ENCODE assay signal across 25 mouse cellular contexts in genomic region chr12:93748300-93748847, GRCm38 (mm10).
DNase-seq lines count a peak whose midpoint lies in the region; ATAC-seq and TF ChIP-seq lines count a peak whose summit lies in the region.
"Had no signal": no experiment of that assay in that cellular context is flagged by ENCODE, and none has a peak within 500 bp of the region (broad histone marks: within the 10 kb centered on the region; RNA-seq: fewer than 3 reads in every experiment).

No protein-coding gene starts in this region.

- WGBS in midbrain, embryonic 11.5 days, result 86% methylated on average over 4 of the region's 4 CpGs
- 91% methylated on average over 4 of the region's 4 CpGs for WGBS in midbrain, embryonic 13.5 days
- WGBS in neural tube, embryonic 15.5 days, result 54% methylated on average over 4 of the region's 4 CpGs

- H3K36me3 ChIP-seq in midbrain, embryonic 11.5 days (ENCODE audit: control insufficient read depth, insufficient read depth, low read length), result no peaks in the 10 kb centered on the region
- no peaks in the 10 kb centered on the region for H3K36me3 ChIP-seq in midbrain, embryonic 13.5 days
- no peaks in the 10 kb centered on the region for H3K36me3 ChIP-seq in G1E (replicated peaks)
- no peaks in the 10 kb centered on the region for H3K36me3 ChIP-seq in neural tube, embryonic 15.5 days
- H3K36me3 ChIP-seq: embryonic facial prominence, embryonic 13.5 days; embryonic facial prominence, embryonic 15.5 days; forebrain, embryonic 10.5 days; forebrain, embryonic 12.5 days had no signal

- no peak for ATAC-seq in midbrain, embryonic 11.5 days (ENCODE audit: low FRiP score)
- no peak for ATAC-seq in midbrain, embryonic 13.5 days
- ATAC-seq in G1E (ENCODE audit: extremely low read depth, insufficient number of reproducible peaks, low FRiP score, poor library complexity, severe bottlenecking), result peak; percentile 4; the same call in 1 of the 2 replicates
- peak; percentile 68; the same call in 1 of the 2 replicates for ATAC-seq in neural tube, embryonic 15.5 days (ENCODE audit: low FRiP score)
- ATAC-seq: CD4-positive, CD25-positive, alpha-beta regulatory T cell, adult 4 months; forebrain, embryonic 14.5 days; forebrain, embryonic 16.5 days had no signal

- H3K27me3 ChIP-seq in midbrain, embryonic 11.5 days (ENCODE audit: control insufficient read depth, insufficient read depth, low read length), result no peaks in the 10 kb centered on the region
- H3K27me3 ChIP-seq in midbrain, embryonic 13.5 days, result no peaks in the 10 kb centered on the region
- H3K27me3 ChIP-seq in G1E (ENCODE audit: insufficient read depth, low read length), result no peaks in the 10 kb centered on the region
- H3K27me3 ChIP-seq in neural tube, embryonic 15.5 days (replicated peaks), result no peaks in the 10 kb centered on the region
- H3K27me3 ChIP-seq: CH12.LX; embryonic facial prominence, embryonic 13.5 days; embryonic facial prominence, embryonic 15.5 days; forebrain, embryonic 12.5 days had no signal

- H3K27ac ChIP-seq in midbrain, embryonic 11.5 days (ENCODE audit: low read depth, low read length), result no peak overlapping the region
- no peak overlapping the region for H3K27ac ChIP-seq in midbrain, embryonic 13.5 days
- H3K27ac ChIP-seq in neural tube, embryonic 15.5 days (replicated peaks), result no peak overlapping the region
- H3K27ac ChIP-seq: embryonic facial prominence, embryonic 13.5 days; embryonic facial prominence, embryonic 15.5 days; forebrain, embryonic 10.5 days; forebrain, embryonic 12.5 days had no signal

- no peaks in the 10 kb centered on the region for H3K9me3 ChIP-seq in midbrain, embryonic 11.5 days (ENCODE audit: control insufficient read depth, low read length)
- H3K9me3 ChIP-seq in midbrain, embryonic 13.5 days, result no peaks in the 10 kb centered on the region
- H3K9me3 ChIP-seq in G1E (replicated peaks), result peaks cover 4% of the 10 kb centered on the region; the same call in 1 of the 2 replicates
- no peaks in the 10 kb centered on the region for H3K9me3 ChIP-seq in neural tube, embryonic 15.5 days (replicated peaks)
- H3K9me3 ChIP-seq: embryonic facial prominence, embryonic 13.5 days; embryonic facial prominence, embryonic 15.5 days; forebrain, embryonic 10.5 days; forebrain, embryonic 12.5 days had no signal

- peak; percentile 12 for DNase-seq in midbrain, embryonic 11.5 days (ENCODE audit: low spot score, missing footprints)
- no peak for DNase-seq in G1E (ENCODE audit: low spot score)
- DNase-seq in testis, postnatal 10 days (ENCODE audit: low spot score), result no peak
- DNase-seq: adrenal gland, adult 2 months; adrenal gland, postnatal 10 days; adrenal gland, postnatal 25 days; B cell, adult 2 months; cerebellum, adult 11 months; cerebellum, adult 18-20 months; cerebellum, adult 8-10 months; cerebellum, adult 9-11 months; cerebellum, postnatal 14 days; cerebellum, postnatal 36 days; embryo, embryonic 11 days had no signal

- no peaks in the 10 kb centered on the region for H3K4me1 ChIP-seq in midbrain, embryonic 11.5 days (ENCODE audit: control insufficient read depth, insufficient read depth, low read length)
- no peaks in the 10 kb centered on the region for H3K4me1 ChIP-seq in midbrain, embryonic 13.5 days (replicated peaks)
- no peaks in the 10 kb centered on the region for H3K4me1 ChIP-seq in G1E (ENCODE audit: insufficient read depth, low read depth, low read length)
- no peaks in the 10 kb centered on the region for H3K4me1 ChIP-seq in neural tube, embryonic 15.5 days
- H3K4me1 ChIP-seq: embryonic facial prominence, embryonic 13.5 days; embryonic facial prominence, embryonic 15.5 days; forebrain, embryonic 10.5 days; forebrain, embryonic 12.5 days had no signal

- H3K4me2 ChIP-seq in midbrain, embryonic 11.5 days, result no peak overlapping the region
- no peak overlapping the region for H3K4me2 ChIP-seq in midbrain, embryonic 13.5 days (replicated peaks)
- no peak overlapping the region for H3K4me2 ChIP-seq in neural tube, embryonic 15.5 days
- H3K4me2 ChIP-seq: embryonic facial prominence, embryonic 13.5 days; embryonic facial prominence, embryonic 15.5 days; forebrain, embryonic 12.5 days had no signal

- TF ChIP-seq CTCF in G1E (IDR thresholded peaks at IDR 0.05; ENCODE audit: low read depth, low read length), result no peak

- no peak overlapping the region for H3K4me3 ChIP-seq in midbrain, embryonic 11.5 days (ENCODE audit: low read depth, low read length)
- no peak overlapping the region for H3K4me3 ChIP-seq in midbrain, embryonic 13.5 days (replicated peaks)
- no peak overlapping the region for H3K4me3 ChIP-seq in G1E (ENCODE audit: low read depth, low read length)
- H3K4me3 ChIP-seq in neural tube, embryonic 15.5 days (replicated peaks), result no peak overlapping the region
- H3K4me3 ChIP-seq: embryonic facial prominence, embryonic 13.5 days; embryonic facial prominence, embryonic 15.5 days; erythroblast, embryonic 14.5 days; forebrain, embryonic 10.5 days; forebrain, embryonic 12.5 days had no signal

- no peak overlapping the region for H3K9ac ChIP-seq in midbrain, embryonic 11.5 days (ENCODE audit: low read length)
- no peak overlapping the region for H3K9ac ChIP-seq in midbrain, embryonic 13.5 days (replicated peaks)
- no peak overlapping the region for H3K9ac ChIP-seq in neural tube, embryonic 15.5 days (replicated peaks)
- H3K9ac ChIP-seq: embryonic facial prominence, embryonic 13.5 days; embryonic facial prominence, embryonic 15.5 days; forebrain, embryonic 12.5 days had no signal

Comparison
In these comparisons a context has a peak if more than half of its experiments do, and no peak if none do; other contexts are left out.
1. ATAC-seq: peak in G1E (single experiment) and neural tube, embryonic 15.5 days (single experiment); none in midbrain, embryonic 11.5 days (single experiment) and midbrain, embryonic 13.5 days (single experiment).